Mouse (Mus musculus) E14TG2a.4 (cell line): ENCODE results near the gene Ggact.

ENCODE experiments used
- CTCF ChIP-seq: conservative IDR thresholded peaks from 2 replicates; pipeline ENCODE4 v1.5.1; 2014; ENCODE audit warnings: low read length
- NANOG ChIP-seq: IDR thresholded peaks from 2 replicates; pipeline ENCODE4 v1.6.1; 2014; ENCODE audit warnings: borderline replicate concordance, low read length, mixed read lengths
- POU5F1 ChIP-seq: IDR thresholded peaks from 2 replicates; pipeline ENCODE4 v1.6.1; 2014; ENCODE audit warnings: low read length, borderline replicate concordance

GRCm38 (mm10) chr14:122936460-122936859, 22.9 kb upstream of the Ggact start:
- TF ChIP-seq CTCF (no peak), POU5F1 (no peak), NANOG (no peak)
